Mouse (Mus musculus) neural tube, embryonic 14.5 days (tissue): ENCODE measurements at regions not wholly inside any gene's neighbourhood (a gene's known extent, or its start where the extent isn't known, plus 50 kb on each side); places are given as distances from the start of the nearest gene placed in this dataset.
A peak's percentile ranks its signal among the peaks of the same experiment; 100 is the strongest.

Source experiments
- ATAC-seq: fragments of 200-750 bp; cut with Nextera tagmentation; 2 replicates; pipeline ENCODE4 v1.8.0; 2017; ENCODE audit warnings: low read depth, mild to moderate bottlenecking, moderate TSS enrichment, moderate library complexity
- H3K27ac ChIP-seq: fragments of 300-500 bp; sonication (generic); 2 replicates; pipeline ENCODE4 v1.5.1; 2014; ENCODE audit warnings: low read depth, mild to moderate bottlenecking, control low read depth, low read length, moderate library complexity, mixed read lengths
- H3K27me3 ChIP-seq: fragments of 300-500 bp; sonication (generic); 2 replicates; pipeline ENCODE4 v1.6.1; 2014; ENCODE audit warnings: low read length; ENCODE audit not compliant: control insufficient read depth, insufficient read depth
- H3K36me3 ChIP-seq: fragments of 300-500 bp; sonication (generic); 2 replicates; pipeline ENCODE4 v1.6.1; 2014; ENCODE audit warnings: low read length, mixed read lengths; ENCODE audit not compliant: control insufficient read depth, insufficient read depth
- H3K4me1 ChIP-seq: fragments of 300-500 bp; sonication (generic); 2 replicates; pipeline ENCODE4 v1.6.1; 2014; ENCODE audit warnings: low read length; ENCODE audit not compliant: control insufficient read depth, insufficient read depth
- H3K4me2 ChIP-seq: fragments of 300-500 bp; sonication (generic); 2 replicates; pipeline ENCODE4 v1.6.1; 2014; ENCODE audit warnings: mild to moderate bottlenecking, low read depth, low read length, control low read depth
- H3K4me3 ChIP-seq: fragments of 300-500 bp; sonication (generic); 2 replicates; pipeline ENCODE4 v1.5.1; 2014; ENCODE audit warnings: low read depth, low read length, control low read depth, mixed read lengths
- H3K9ac ChIP-seq: fragments of 300-500 bp; sonication (generic); replicated peaks from 2 replicates; pipeline ENCODE4 v1.6.1; 2014; ENCODE audit warnings: low read depth, mild to moderate bottlenecking, control low read depth, low read length, mixed read lengths
- H3K9me3 ChIP-seq: fragments of 300-500 bp; sonication (generic); 2 replicates; pipeline ENCODE4 v1.6.1; 2016; ENCODE audit warnings: low read length; ENCODE audit not compliant: control insufficient read depth
- WGBS: fragments of 180-500 bp; shearing (Covaris S2); extraction: QIAGEN DNeasy Blood & Tissue Kit; methylation state at CpG from one replicate; pipeline ENCODE4 v1.1.7; 2014; 5-methylcytosine and 5-hydroxymethylcytosine counted together

DNA sequence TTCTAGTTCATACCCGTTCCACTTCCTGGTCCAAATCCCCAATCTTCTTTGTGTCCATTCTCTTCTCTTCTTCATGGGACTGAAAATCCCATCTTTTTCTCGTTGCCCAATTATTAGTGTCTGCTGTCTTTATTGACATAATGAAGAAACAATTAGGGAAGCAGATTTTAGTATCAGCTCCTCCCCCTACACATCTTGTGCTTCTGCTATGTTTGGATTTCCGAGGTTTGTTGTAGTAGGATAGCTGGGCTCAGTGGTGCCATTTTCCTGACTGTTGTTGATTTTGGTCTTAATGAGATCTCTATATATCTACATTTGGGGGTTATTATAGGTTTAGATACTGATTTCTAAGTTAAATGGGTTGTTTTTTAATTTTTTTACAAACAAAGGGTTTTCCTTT, 849.5 kb downstream of the Brinp3 start:
- WGBS: 74% methylated on average over 3 of the region's 3 CpGs
- no peak overlapping the region for H3K4me3 ChIP-seq
- no peaks in the 10 kb centered on the region for H3K27me3 ChIP-seq
- H3K27ac ChIP-seq: peak overlapping the region; percentile 10; the same call in 1 of the 2 replicates
- ATAC-seq: 0 out of 2 replicates have a peak, but pooled peaks have one; percentile 34
- H3K4me1 ChIP-seq: no peaks in the 10 kb centered on the region
- no peaks in the 10 kb centered on the region for H3K36me3 ChIP-seq
- H3K9ac ChIP-seq: no peak overlapping the region
- no peaks in the 10 kb centered on the region for H3K9me3 ChIP-seq
- no peak overlapping the region for H3K4me2 ChIP-seq
